Mouse (Mus musculus): Measurements from ENCODE around the gene Psmb2. TPM values are rescaled to one million over a fixed set of nuclear protein-coding genes. Genes with fewer than 3 reads are reported as not detected.

Gene Psmb2
- 355 and 356 TPM in 2 replicates for polyA plus RNA-seq (2015; fragmentation: Nextera tagmentation; extraction: Ambion mirVana)

DNA sequence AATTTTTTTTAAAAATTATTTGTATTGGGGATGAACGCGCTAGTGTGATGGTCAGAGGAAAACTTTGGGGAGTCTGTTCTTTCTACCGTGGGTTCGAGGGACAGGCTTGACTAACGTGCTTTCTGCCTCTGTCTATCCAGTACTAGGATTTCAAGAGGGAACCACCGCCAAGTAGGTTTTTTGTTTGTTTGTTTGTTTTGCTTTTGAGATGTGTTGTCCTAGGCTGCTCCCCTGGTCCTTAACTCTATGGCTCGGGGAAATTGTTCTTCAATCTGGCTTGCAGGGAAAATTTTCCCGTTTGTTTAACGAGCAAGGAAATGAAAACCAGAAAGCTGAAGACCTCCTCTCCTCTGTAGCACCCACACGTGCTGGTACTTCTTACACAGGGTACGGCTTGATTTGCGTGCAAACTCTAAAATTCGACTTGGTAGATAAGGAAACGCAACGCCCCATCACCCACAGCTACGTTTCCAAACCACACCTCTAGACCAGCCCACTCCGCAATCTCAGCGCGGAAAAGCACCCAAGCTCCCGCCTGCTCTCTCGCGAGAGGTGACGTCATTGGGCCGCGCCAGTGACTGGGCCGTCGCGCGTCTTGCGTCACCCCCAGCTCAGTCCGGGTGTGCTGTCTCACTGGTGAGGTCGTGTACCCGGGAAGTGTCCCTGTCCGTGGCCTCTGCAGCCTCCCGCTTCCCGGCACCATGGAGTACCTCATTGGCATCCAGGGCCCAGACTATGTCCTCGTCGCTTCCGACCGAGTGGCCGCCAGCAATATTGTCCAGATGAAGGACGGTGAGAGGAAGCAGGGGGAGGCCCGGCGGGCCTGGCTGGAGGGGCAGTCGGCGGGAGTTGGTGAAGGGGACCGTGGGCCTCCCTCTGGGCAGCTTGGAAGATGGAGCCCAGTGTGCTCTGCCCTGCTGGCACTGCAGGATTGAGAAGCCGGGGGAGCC is at the start of gene Psmb2:
TSS of gene Psmb2 (plus strand) at position 577 of the 950 bp plus-strand sequence.
- peak within 1 kb of the TSS; percentile 98 for H3K9ac ChIP-seq
- peak within 1 kb of the TSS; percentile 84 for H3K27ac ChIP-seq
- H3K9me3 ChIP-seq (replicated peaks), result no peaks in the 10 kb centered on the region
- H3K4me2 ChIP-seq, result peak within 1 kb of the TSS; percentile 88
- peaks cover 3% of the 10 kb centered on the region; the same call in 1 of the 2 replicates for H3K36me3 ChIP-seq
- peaks cover 42% of the 10 kb centered on the region for H3K4me1 ChIP-seq (replicated peaks)
- WGBS (ENCODE audit: insufficient replicate concordance), result 3% methylated on average over 48 of the region's 48 CpGs
- ATAC-seq (ENCODE audit: low read depth) (peak; percentile 92), DNase-seq (peak; percentile 97)
- H3K27me3 ChIP-seq, result peaks cover 3% of the 10 kb centered on the region; the same call in 1 of the 2 replicates
- peak within 1 kb of the TSS; percentile 100 for H3K4me3 ChIP-seq (replicated peaks)

- H3K27me3 ChIP-seq, result peaks cover 9% of the 10 kb centered on the region
- H3K9ac ChIP-seq, result no peak overlapping the region
- H3K9me3 ChIP-seq (replicated peaks), result no peaks in the 10 kb centered on the region
- H3K36me3 ChIP-seq, result no peaks in the 10 kb centered on the region
- H3K4me3 ChIP-seq (replicated peaks), result no peak overlapping the region
- ATAC-seq (ENCODE audit: low read depth) (no peak), DNase-seq (no peak)
- H3K4me2 ChIP-seq, result no peak overlapping the region
- no peak overlapping the region for H3K27ac ChIP-seq
- 0 out of 2 replicates have a peak, but pooled peaks cover 5% of the 10 kb centered on the region for H3K4me1 ChIP-seq (replicated peaks)
- WGBS (ENCODE audit: insufficient replicate concordance), result 36% methylated on average over 2 of the region's 2 CpGs
Measured at GRCm38 (mm10) chr4:126631922-126632321, 45.5 kb upstream of the Psmb2 start.

GRCm38 (mm10) chr4:126632668-126633067 is 44.8 kb upstream of the Psmb2 start:
- 44% methylated on average over 3 of the region's 3 CpGs for WGBS (ENCODE audit: insufficient replicate concordance)
- H3K4me1 ChIP-seq (replicated peaks), result no peaks in the 10 kb centered on the region
- no peaks in the 10 kb centered on the region for H3K36me3 ChIP-seq
- H3K9me3 ChIP-seq (replicated peaks), result no peaks in the 10 kb centered on the region
- DNase-seq, result no peak
- no peak overlapping the region for H3K4me3 ChIP-seq (replicated peaks)
- peaks cover 6% of the 10 kb centered on the region for H3K27me3 ChIP-seq
- no peak for ATAC-seq (ENCODE audit: low read depth)
- no peak overlapping the region for H3K9ac ChIP-seq
- no peak overlapping the region for H3K27ac ChIP-seq
- H3K4me2 ChIP-seq, result no peak overlapping the region

DNA sequence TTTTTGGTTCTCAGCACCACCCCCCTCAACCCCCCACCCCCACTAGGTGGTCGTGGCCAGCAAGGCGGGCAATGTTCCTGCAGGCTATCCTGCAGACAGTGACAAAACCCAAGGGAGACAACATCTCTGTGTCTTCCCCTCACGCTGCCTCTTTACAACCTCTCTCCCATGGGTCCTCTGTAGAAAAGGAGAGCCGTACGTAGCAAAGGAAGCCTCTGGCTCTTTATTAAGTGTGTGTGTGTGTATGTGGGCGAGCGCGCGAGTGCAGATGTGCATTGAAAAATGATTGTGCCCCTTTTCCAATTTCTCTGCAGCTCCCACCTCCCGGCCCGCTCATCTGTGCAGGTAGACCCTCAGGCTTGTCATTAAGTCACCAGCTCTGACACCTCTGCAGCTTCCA is 41.1 kb upstream of the Psmb2 start:
- H3K9me3 ChIP-seq (replicated peaks), result no peaks in the 10 kb centered on the region
- no peak for ATAC-seq (ENCODE audit: low read depth)
- no peaks in the 10 kb centered on the region for H3K36me3 ChIP-seq
- WGBS (ENCODE audit: insufficient replicate concordance), result 33% methylated on average over 11 of the region's 11 CpGs
- no peak overlapping the region for H3K9ac ChIP-seq
- peaks cover 18% of the 10 kb centered on the region for H3K27me3 ChIP-seq
- H3K4me3 ChIP-seq (replicated peaks), result no peak overlapping the region
- no peak overlapping the region for H3K4me2 ChIP-seq
- no peak overlapping the region for H3K27ac ChIP-seq
- H3K4me1 ChIP-seq (replicated peaks), result no peaks in the 10 kb centered on the region
- no peak for DNase-seq

DNA sequence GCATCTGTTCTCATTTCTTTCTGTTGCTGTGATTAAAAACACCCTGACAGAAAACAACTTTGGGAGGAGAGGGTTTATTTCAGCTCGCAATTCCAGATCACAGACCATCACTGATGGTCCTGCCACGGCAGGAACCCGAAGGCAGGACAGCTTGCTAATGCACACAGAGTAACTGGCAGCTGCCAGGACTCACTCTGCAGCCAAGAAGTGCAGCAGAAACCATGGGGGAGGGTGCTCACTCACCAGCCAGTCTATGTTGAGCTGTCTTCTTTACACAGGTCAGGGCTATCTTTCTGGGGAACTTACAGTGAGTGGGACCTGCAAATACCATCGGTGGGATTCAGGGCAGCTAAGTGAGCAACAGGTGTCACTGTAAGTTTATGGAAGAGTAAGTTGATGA is 40.0 kb upstream of the Psmb2 start:
- Histone ChIP-seq H3K9ac (no peak overlapping the region), H3K27ac (no peak overlapping the region), H3K36me3 (no peaks in the 10 kb centered on the region), H3K27me3 (peaks cover 18% of the 10 kb centered on the region), H3K4me3 (replicated peaks) (no peak overlapping the region), H3K4me2 (no peak overlapping the region), H3K9me3 (replicated peaks) (no peaks in the 10 kb centered on the region), H3K4me1 (replicated peaks) (no peaks in the 10 kb centered on the region)
- 59% methylated on average over 4 of the region's 4 CpGs for WGBS (ENCODE audit: insufficient replicate concordance)
- ATAC-seq (ENCODE audit: low read depth) (no peak), DNase-seq (no peak)

DNA sequence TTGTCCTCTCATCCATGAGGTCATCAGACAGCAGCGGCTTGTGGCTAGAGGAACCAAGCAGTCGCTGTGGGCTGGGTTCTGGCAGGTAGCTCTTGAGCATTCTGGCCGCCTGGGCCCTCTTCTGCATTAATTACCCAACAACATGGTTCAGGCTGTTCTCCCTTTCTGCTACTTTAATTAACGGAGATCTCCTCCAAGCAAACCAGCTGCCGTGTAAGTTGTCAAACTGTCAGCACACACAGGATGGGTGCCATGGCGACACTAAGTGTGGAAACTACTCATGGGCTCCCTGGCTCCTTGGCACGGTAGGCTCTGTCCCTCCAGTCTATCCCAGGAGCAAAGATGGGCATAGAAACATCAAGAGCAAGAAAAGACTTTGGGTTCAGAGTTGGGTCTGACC is 38.1 kb upstream of the Psmb2 start:
- 44% methylated on average over 7 of the region's 7 CpGs for WGBS (ENCODE audit: insufficient replicate concordance)
- H3K27ac ChIP-seq, result no peak overlapping the region
- H3K4me3 ChIP-seq (replicated peaks), result no peak overlapping the region
- no peaks in the 10 kb centered on the region for H3K4me1 ChIP-seq (replicated peaks)
- no peaks in the 10 kb centered on the region for H3K9me3 ChIP-seq (replicated peaks)
- H3K36me3 ChIP-seq, result no peaks in the 10 kb centered on the region
- peaks cover 18% of the 10 kb centered on the region for H3K27me3 ChIP-seq
- H3K4me2 ChIP-seq, result no peak overlapping the region
- DNase-seq, result no peak
- no peak for ATAC-seq (ENCODE audit: low read depth)
- no peak overlapping the region for H3K9ac ChIP-seq

DNA sequence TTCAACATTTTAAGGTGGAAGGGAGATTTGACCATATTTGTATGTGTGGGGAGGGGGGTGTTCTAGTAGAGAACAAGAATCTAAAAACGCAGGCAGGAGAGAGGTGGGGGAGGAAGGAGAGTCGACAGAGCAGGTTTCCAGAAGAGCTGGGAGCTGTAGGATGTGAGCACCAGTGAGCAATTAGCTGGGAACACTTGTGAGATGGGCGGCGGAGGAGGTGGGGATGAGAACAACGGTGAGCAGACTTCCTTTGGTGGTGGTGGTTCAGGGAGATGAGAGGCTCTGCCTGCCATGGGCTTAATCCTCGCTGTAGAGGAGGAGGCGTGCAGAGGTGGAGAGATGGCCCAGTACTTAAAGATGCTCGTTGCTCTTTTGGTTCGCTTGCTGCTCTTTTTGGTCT is 35.5 kb upstream of the Psmb2 start:
- Histone ChIP-seq H3K9me3 (replicated peaks) (no peaks in the 10 kb centered on the region), H3K4me2 (no peak overlapping the region), H3K36me3 (no peaks in the 10 kb centered on the region), H3K9ac (no peak overlapping the region), H3K27me3 (peaks cover 15% of the 10 kb centered on the region; the same call in 1 of the 2 replicates), H3K4me3 (replicated peaks) (no peak overlapping the region), H3K27ac (no peak overlapping the region), H3K4me1 (replicated peaks) (no peaks in the 10 kb centered on the region)
- WGBS (ENCODE audit: insufficient replicate concordance), result 35% methylated on average over 9 of the region's 9 CpGs
- DNase-seq (no peak), ATAC-seq (ENCODE audit: low read depth) (no peak)

- H3K9ac ChIP-seq, result no peak overlapping the region
- no peak overlapping the region for H3K27ac ChIP-seq
- no peak overlapping the region for H3K4me2 ChIP-seq
- no peaks in the 10 kb centered on the region for H3K36me3 ChIP-seq
- 54% methylated on average over 4 of the region's 4 CpGs for WGBS (ENCODE audit: insufficient replicate concordance)
- DNase-seq (no peak), ATAC-seq (ENCODE audit: low read depth) (no peak)
- peaks cover 9% of the 10 kb centered on the region; the same call in 1 of the 2 replicates for H3K27me3 ChIP-seq
- no peak overlapping the region for H3K4me3 ChIP-seq (replicated peaks)
- no peaks in the 10 kb centered on the region for H3K9me3 ChIP-seq (replicated peaks)
- no peaks in the 10 kb centered on the region for H3K4me1 ChIP-seq (replicated peaks)
Measured at GRCm38 (mm10) chr4:126643815-126644214, 33.6 kb upstream of the Psmb2 start.

GRCm38 (mm10) chr4:126644333-126644963 is 33.0 kb upstream of the Psmb2 start:
- Histone ChIP-seq H3K9ac (no peak overlapping the region), H3K36me3 (no peaks in the 10 kb centered on the region), H3K27ac (no peak overlapping the region), H3K9me3 (replicated peaks) (no peaks in the 10 kb centered on the region), H3K4me2 (no peak overlapping the region), H3K4me3 (replicated peaks) (no peak overlapping the region), H3K27me3 (peaks cover 3% of the 10 kb centered on the region; the same call in 1 of the 2 replicates), H3K4me1 (replicated peaks) (no peaks in the 10 kb centered on the region)
- 65% methylated on average over 10 of the region's 10 CpGs for WGBS (ENCODE audit: insufficient replicate concordance)
- ATAC-seq (ENCODE audit: low read depth), result no peak
- no peak for DNase-seq

DNA sequence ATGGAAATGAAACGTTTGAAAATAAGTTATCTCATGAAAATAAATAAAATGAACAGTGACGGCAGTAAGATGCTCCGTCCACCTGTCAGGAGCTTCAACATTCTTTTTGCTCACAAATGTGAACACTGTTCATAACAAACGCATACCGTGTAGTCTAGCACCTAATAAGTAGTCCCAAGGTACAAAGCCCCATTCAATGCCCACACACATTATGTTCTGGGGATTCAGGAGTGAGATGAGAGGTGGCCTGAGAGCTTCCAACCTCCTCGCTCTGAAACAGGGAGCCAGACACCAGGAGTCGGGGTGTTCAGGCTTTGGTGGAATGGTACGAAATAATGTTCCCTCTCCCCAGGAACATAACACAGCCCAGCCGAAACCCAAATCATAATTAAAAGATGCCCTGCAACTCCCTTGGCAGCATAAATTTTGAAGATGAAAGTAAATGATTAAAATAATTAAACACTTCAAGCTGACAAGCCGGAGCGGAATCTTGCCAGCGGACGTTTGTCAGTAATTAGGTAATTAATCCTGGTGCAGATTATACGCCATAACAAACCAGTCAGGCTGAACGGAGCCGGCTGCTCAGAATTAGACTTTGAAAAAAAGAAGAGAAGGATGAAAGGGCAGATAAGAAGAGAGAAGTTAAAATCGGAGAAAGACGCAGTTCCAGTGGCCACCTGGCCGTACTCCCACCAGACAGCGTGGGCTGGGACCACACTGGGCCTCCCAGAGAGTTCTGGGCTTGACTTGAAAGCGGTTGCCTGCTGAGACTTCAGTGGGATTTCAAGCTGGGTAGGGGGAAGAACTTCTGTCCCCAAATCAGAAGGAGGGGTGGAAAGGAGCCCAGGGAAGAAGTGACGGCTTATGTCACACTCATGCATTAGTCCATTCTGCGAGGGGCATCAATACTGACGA is 29.2 kb upstream of the Psmb2 start:
- Histone ChIP-seq H3K4me1 (replicated peaks) (no peaks in the 10 kb centered on the region), H3K27me3 (peaks cover 6% of the 10 kb centered on the region; the same call in 1 of the 2 replicates), H3K4me3 (replicated peaks) (no peak overlapping the region), H3K36me3 (no peaks in the 10 kb centered on the region), H3K9me3 (replicated peaks) (no peaks in the 10 kb centered on the region), H3K27ac (no peak overlapping the region), H3K9ac (no peak overlapping the region), H3K4me2 (no peak overlapping the region)
- 61% methylated on average over 24 of the region's 24 CpGs for WGBS (ENCODE audit: insufficient replicate concordance)
- DNase-seq, result no peak
- ATAC-seq (ENCODE audit: low read depth), result no peak

DNA sequence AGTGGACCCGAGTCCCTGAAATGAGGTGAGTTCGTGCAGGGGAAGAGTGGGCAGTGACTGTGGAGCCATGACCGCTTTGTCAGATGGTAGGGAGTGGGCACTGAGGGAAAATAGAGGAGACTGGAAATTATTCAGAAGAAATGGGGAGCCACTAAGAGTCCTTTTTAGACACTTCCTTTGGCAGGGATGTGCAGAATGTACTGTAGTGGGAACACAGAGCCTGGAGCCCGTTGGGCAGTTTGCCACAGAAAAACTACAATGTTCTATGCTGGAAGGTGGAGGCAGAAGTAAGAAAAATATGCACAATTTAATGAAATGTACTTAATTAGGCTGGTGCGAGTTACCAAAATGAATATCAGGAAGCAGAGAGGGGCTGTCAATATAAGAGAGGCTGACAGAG is 24.3 kb upstream of the Psmb2 start:
- no peak overlapping the region for H3K9ac ChIP-seq
- no peak for DNase-seq
- H3K4me2 ChIP-seq, result no peak overlapping the region
- H3K36me3 ChIP-seq, result no peaks in the 10 kb centered on the region
- H3K9me3 ChIP-seq (replicated peaks), result no peaks in the 10 kb centered on the region
- 64% methylated on average over 5 of the region's 5 CpGs for WGBS (ENCODE audit: insufficient replicate concordance)
- ATAC-seq (ENCODE audit: low read depth), result no peak
- no peak overlapping the region for H3K4me3 ChIP-seq (replicated peaks)
- H3K27ac ChIP-seq, result no peak overlapping the region
- H3K4me1 ChIP-seq (replicated peaks), result no peaks in the 10 kb centered on the region
- peaks cover 12% of the 10 kb centered on the region; the same call in 1 of the 2 replicates for H3K27me3 ChIP-seq
